Mouse (Mus musculus) forebrain, embryonic 16.5 days (tissue): ENCODE data around the gene Nkx2-3. TPM values are rescaled to one million over a fixed set of nuclear protein-coding genes. Genes with fewer than 3 reads are reported as not detected.

Source experiments
- ATAC-seq: fragments of 200-750 bp; cut with Nextera tagmentation; 2 replicates; pipeline ENCODE4 v1.8.0; 2017; ENCODE audit warnings: mild to moderate bottlenecking, moderate library complexity
- H3K27ac ChIP-seq: fragments of 300-500 bp; sonication (generic); 2 replicates; pipeline ENCODE4 v1.5.1; 2014; ENCODE audit warnings: low read length, control low read depth
- H3K27me3 ChIP-seq: fragments of 300-500 bp; sonication (generic); replicated peaks from 2 replicates; pipeline ENCODE4 v1.6.1; 2014; ENCODE audit warnings: low read length; ENCODE audit not compliant: control insufficient read depth, insufficient read depth
- H3K36me3 ChIP-seq: fragments of 300-500 bp; sonication (generic); 2 replicates; pipeline ENCODE4 v1.6.1; 2014; ENCODE audit not compliant: control insufficient read depth, insufficient read depth
- H3K4me1 ChIP-seq: fragments of 300-500 bp; sonication (generic); replicated peaks from 2 replicates; pipeline ENCODE4 v1.6.1; 2014; ENCODE audit warnings: low read length; ENCODE audit not compliant: control insufficient read depth, insufficient read depth
- H3K4me2 ChIP-seq: fragments of 300-500 bp; sonication (generic); 2 replicates; pipeline ENCODE4 v1.6.1; 2014; ENCODE audit warnings: mild to moderate bottlenecking, low read length, control low read depth
- H3K4me3 ChIP-seq: fragments of 300-500 bp; sonication (generic); replicated peaks from 2 replicates; pipeline ENCODE4 v1.5.1; 2014; ENCODE audit warnings: mild to moderate bottlenecking, low read length, control low read depth
- H3K9ac ChIP-seq: fragments of 300-500 bp; sonication (generic); replicated peaks from 2 replicates; pipeline ENCODE4 v1.6.1; 2014; ENCODE audit warnings: low read depth, low read length, control low read depth
- H3K9me3 ChIP-seq: fragments of 300-500 bp; sonication (generic); 2 replicates; pipeline ENCODE4 v1.6.1; 2016; ENCODE audit warnings: low read length; ENCODE audit not compliant: control insufficient read depth
- WGBS: fragments of 180-500 bp; shearing (Covaris S2); extraction: QIAGEN DNeasy Blood & Tissue Kit; methylation state at CpG from one replicate; pipeline ENCODE4 v1.1.7; 2014; 5-methylcytosine and 5-hydroxymethylcytosine counted together
- polyA plus RNA-seq: library from polyadenylated mRNA; unstranded; fragments of >200 nt; fragmentation: Nextera tagmentation; extraction: Ambion mirVana; gene quantifications from 2 replicates; pipeline ENCODE4 v1.2.1, GENCODE M21; 2015

Nkx2-3 gene
- polyA plus RNA-seq, 1 experiment from 2014 or later: 2.2 TPM

- H3K9ac ChIP-seq: no peak overlapping the region
- H3K9me3 ChIP-seq: no peaks in the 10 kb centered on the region
- WGBS: 4% methylated on average over 32 of the region's 32 CpGs
- peaks cover 52% of the 10 kb centered on the region for H3K27me3 ChIP-seq
- no peaks in the 10 kb centered on the region for H3K36me3 ChIP-seq
- ATAC-seq: no peak
- H3K4me3 ChIP-seq: no peak overlapping the region
- peaks cover 19% of the 10 kb centered on the region for H3K4me1 ChIP-seq
- H3K4me2 ChIP-seq: no peak overlapping the region
- no peak overlapping the region for H3K27ac ChIP-seq
Observed at GRCm38 (mm10) chr19:43610341-43610848, 1.7 kb upstream of the Nkx2-3 start.

- Histone ChIP-seq H3K9me3 (no peaks in the 10 kb centered on the region), H3K4me1 (peaks cover 26% of the 10 kb centered on the region), H3K4me2 (no peak overlapping the region), H3K9ac (no peak overlapping the region), H3K4me3 (no peak overlapping the region), H3K36me3 (no peaks in the 10 kb centered on the region), H3K27me3 (peaks cover 46% of the 10 kb centered on the region), H3K27ac (no peak overlapping the region)
- no peak for ATAC-seq
- 22% methylated on average over 8 of the region's 8 CpGs for WGBS
Observed at GRCm38 (mm10) chr19:43611110-43611509, 1.0 kb upstream of the Nkx2-3 start.

- no peak overlapping the region for H3K9ac ChIP-seq
- ATAC-seq: no peak
- H3K27me3 ChIP-seq: peaks cover 42% of the 10 kb centered on the region
- no peak overlapping the region for H3K4me2 ChIP-seq
- no peak overlapping the region for H3K4me3 ChIP-seq
- H3K9me3 ChIP-seq: no peaks in the 10 kb centered on the region
- H3K4me1 ChIP-seq: peaks cover 31% of the 10 kb centered on the region
- no peaks in the 10 kb centered on the region for H3K36me3 ChIP-seq
- 15% methylated on average over 12 of the region's 12 CpGs for WGBS
- H3K27ac ChIP-seq: no peak overlapping the region
Observed at GRCm38 (mm10) chr19:43611561-43611960, 564 bp upstream of the Nkx2-3 start.

GRCm38 (mm10) chr19:43612501-43612971 is 411 bp downstream of the Nkx2-3 start:
- Histone ChIP-seq H3K4me2 (peak overlapping the region; percentile 42), H3K27me3 (peaks cover 36% of the 10 kb centered on the region), H3K9ac (no peak overlapping the region; the same call in 1 of the 2 replicates), H3K9me3 (no peaks in the 10 kb centered on the region), H3K4me1 (peaks cover 34% of the 10 kb centered on the region), H3K27ac (no peak overlapping the region), H3K4me3 (peak overlapping the region; percentile 33), H3K36me3 (no peaks in the 10 kb centered on the region)
- no peak for ATAC-seq
- WGBS: under 1% methylated on average over 23 of the region's 23 CpGs

GRCm38 (mm10) chr19:43613293-43614130 is 1.4 kb downstream of the Nkx2-3 start:
- H3K27ac ChIP-seq: no peak overlapping the region
- ATAC-seq: no peak
- no peaks in the 10 kb centered on the region for H3K36me3 ChIP-seq
- 6% methylated on average over 26 of the region's 26 CpGs for WGBS
- H3K4me2 ChIP-seq: peak overlapping the region; percentile 66
- no peaks in the 10 kb centered on the region for H3K9me3 ChIP-seq
- peaks cover 34% of the 10 kb centered on the region for H3K4me1 ChIP-seq
- peaks cover 43% of the 10 kb centered on the region for H3K27me3 ChIP-seq
- H3K9ac ChIP-seq: no peak overlapping the region
- peak overlapping the region; percentile 47 for H3K4me3 ChIP-seq

GRCm38 (mm10) chr19:43614341-43615073 is 2.4 kb downstream of the Nkx2-3 start:
- Histone ChIP-seq H3K27me3 (peaks cover 47% of the 10 kb centered on the region), H3K4me2 (peak overlapping the region; percentile 66), H3K27ac (peak overlapping the region; percentile 21; the same call in 1 of the 2 replicates), H3K4me3 (peak overlapping the region; percentile 47), H3K4me1 (peaks cover 34% of the 10 kb centered on the region), H3K9me3 (no peaks in the 10 kb centered on the region), H3K36me3 (no peaks in the 10 kb centered on the region), H3K9ac (peak overlapping the region; percentile 57)
- no peak for ATAC-seq
- under 1% methylated on average over 92 of the region's 92 CpGs for WGBS

- H3K27me3 ChIP-seq: peaks cover 47% of the 10 kb centered on the region
- peaks cover 34% of the 10 kb centered on the region for H3K4me1 ChIP-seq
- no peaks in the 10 kb centered on the region for H3K36me3 ChIP-seq
- WGBS: 1% methylated on average over 20 of the region's 20 CpGs
- H3K27ac ChIP-seq: no peak overlapping the region
- H3K9me3 ChIP-seq: no peaks in the 10 kb centered on the region
- no peak for ATAC-seq
- H3K4me3 ChIP-seq: peak overlapping the region; percentile 47
- peak overlapping the region; percentile 57 for H3K9ac ChIP-seq
- H3K4me2 ChIP-seq: peak overlapping the region; percentile 66
Observed at GRCm38 (mm10) chr19:43615074-43615445, 2.9 kb downstream of the Nkx2-3 start.

GRCm38 (mm10) chr19:43615571-43616414 is 3.7 kb downstream of the Nkx2-3 start:
- H3K4me1 ChIP-seq: peaks cover 34% of the 10 kb centered on the region
- no peaks in the 10 kb centered on the region for H3K36me3 ChIP-seq
- peak overlapping the region; percentile 66 for H3K4me2 ChIP-seq
- H3K9me3 ChIP-seq: no peaks in the 10 kb centered on the region
- peaks cover 47% of the 10 kb centered on the region for H3K27me3 ChIP-seq
- peak overlapping the region; percentile 71 for H3K27ac ChIP-seq
- peak overlapping the region; percentile 47 for H3K4me3 ChIP-seq
- peak overlapping the region; percentile 67 for H3K9ac ChIP-seq
- no peak for ATAC-seq
- under 1% methylated on average over 33 of the region's 34 CpGs for WGBS
